Mouse (Mus musculus): ENCODE data around the gene Eef1akmt3. TPM values are rescaled to one million over a fixed set of nuclear protein-coding genes. Genes with fewer than 3 reads are reported as not detected.

Eef1akmt3 gene
- total and polyA plus RNA-seq, 2 experiments = 0.09 TPM; not detected in 1

GRCm38 (mm10) chr10:127037641-127038040 lies 3.7 kb downstream of the Eef1akmt3 start:
- H3K9ac ChIP-seq (ENCODE audit: low read depth, low read length) = no peak overlapping the region
- no peak for DNase-seq (ENCODE audit: extremely low read depth, low read depth, low spot score)
- TF ChIP-seq POLR2A (IDR thresholded peaks at IDR 0.05; ENCODE audit: extremely low read depth, insufficient read depth, low read length) (no peak), CTCF (IDR thresholded peaks at IDR 0.05; ENCODE audit: low read depth, low read length) (no peak)
- H3K27ac ChIP-seq (replicated peaks; ENCODE audit: insufficient read depth, low read depth, low read length) = no peak overlapping the region
- H3K4me1 ChIP-seq (ENCODE audit: control insufficient read depth, insufficient read depth, low read length) = peaks cover 5% of the 10 kb centered on the region; the same call in 1 of the 2 replicates
- H3K27me3 ChIP-seq (ENCODE audit: control insufficient read depth, insufficient read depth, low read length) = no peaks in the 10 kb centered on the region
- no peaks in the 10 kb centered on the region for H3K36me3 ChIP-seq (ENCODE audit: control insufficient read depth, insufficient read depth, low read length)
- no peak overlapping the region for H3K4me3 ChIP-seq (ENCODE audit: insufficient read depth, low read depth, low read length)
- WGBS = 73% methylated on average over 12 of the region's 12 CpGs
- no peaks in the 10 kb centered on the region for H3K79me2 ChIP-seq (ENCODE audit: control insufficient read depth, insufficient read depth, low read length)

- Histone ChIP-seq H3K79me2 (ENCODE audit: control insufficient read depth, insufficient read depth, low read length) (no peaks in the 10 kb centered on the region), H3K9ac (ENCODE audit: low read depth, low read length) (no peak overlapping the region), H3K27ac (replicated peaks; ENCODE audit: insufficient read depth, low read depth, low read length) (no peak overlapping the region), H3K36me3 (ENCODE audit: control insufficient read depth, insufficient read depth, low read length) (no peaks in the 10 kb centered on the region), H3K4me1 (ENCODE audit: control insufficient read depth, insufficient read depth, low read length) (peaks cover 3% of the 10 kb centered on the region; the same call in 1 of the 2 replicates), H3K4me3 (ENCODE audit: insufficient read depth, low read depth, low read length) (no peak overlapping the region), H3K27me3 (ENCODE audit: control insufficient read depth, insufficient read depth, low read length) (no peaks in the 10 kb centered on the region)
- peak; percentile 61 for DNase-seq (ENCODE audit: extremely low read depth, low read depth, low spot score)
- TF ChIP-seq CTCF (IDR thresholded peaks at IDR 0.05; ENCODE audit: low read depth, low read length) (no peak), POLR2A (IDR thresholded peaks at IDR 0.05; ENCODE audit: extremely low read depth, insufficient read depth, low read length) (no peak)
- 49% methylated on average over 12 of the region's 12 CpGs for WGBS
Observed at GRCm38 (mm10) chr10:127036273-127036672, 5.0 kb downstream of the Eef1akmt3 start.

GRCm38 (mm10) chr10:127033301-127033741 lies 8.0 kb downstream of the Eef1akmt3 start:
- TF ChIP-seq CTCF (IDR thresholded peaks at IDR 0.05; ENCODE audit: low read depth, low read length) = no peak
- H3K27ac ChIP-seq (replicated peaks; ENCODE audit: insufficient read depth, low read depth, low read length) = no peak overlapping the region
- no peak for DNase-seq (ENCODE audit: extremely low read depth, low read depth, low spot score)
- H3K9ac ChIP-seq (ENCODE audit: low read depth, low read length) = no peak overlapping the region
- H3K36me3 ChIP-seq (ENCODE audit: control insufficient read depth, insufficient read depth, low read length) = 0 out of 2 replicates have a peak, but pooled peaks cover under 1% of the 10 kb centered on the region
- H3K4me3 ChIP-seq (ENCODE audit: insufficient read depth, low read depth, low read length) = no peak overlapping the region
- no peaks in the 10 kb centered on the region for H3K27me3 ChIP-seq (ENCODE audit: control insufficient read depth, insufficient read depth, low read length)
- no peaks in the 10 kb centered on the region for H3K4me1 ChIP-seq (ENCODE audit: control insufficient read depth, insufficient read depth, low read length)
- WGBS = 60% methylated on average over 8 of the region's 8 CpGs
- H3K79me2 ChIP-seq (ENCODE audit: control insufficient read depth, insufficient read depth, low read length) = no peaks in the 10 kb centered on the region

GRCm38 (mm10) chr10:127030336-127031296 lies 10.7 kb downstream of the Eef1akmt3 start, which contains the start of gene Tsfm:
Gene Tsfm (minus strand): TSS chr10:127030840.
- no peaks in the 10 kb centered on the region for H3K4me1 ChIP-seq (ENCODE audit: control insufficient read depth, insufficient read depth, low read length)
- peak; percentile 77 for DNase-seq (ENCODE audit: extremely low read depth, low read depth, low spot score)
- H3K27ac ChIP-seq (replicated peaks; ENCODE audit: insufficient read depth, low read depth, low read length) = peak within 1 kb of the TSS; percentile 42
- WGBS = 5% methylated on average over 56 of the region's 56 CpGs
- peak within 1 kb of the TSS; percentile 83 for H3K4me3 ChIP-seq (ENCODE audit: insufficient read depth, low read depth, low read length)
- H3K36me3 ChIP-seq (ENCODE audit: control insufficient read depth, insufficient read depth, low read length) = peaks cover 11% of the 10 kb centered on the region
- peak; percentile 45; the same call in 1 of the 2 replicates for TF ChIP-seq POLR2A (IDR thresholded peaks at IDR 0.05; ENCODE audit: extremely low read depth, insufficient read depth, low read length)
- TF ChIP-seq CTCF (IDR thresholded peaks at IDR 0.05; ENCODE audit: low read depth, low read length) = peak; percentile 96
- peak within 1 kb of the TSS; percentile 82 for H3K9ac ChIP-seq (ENCODE audit: low read depth, low read length)
- H3K27me3 ChIP-seq (ENCODE audit: control insufficient read depth, insufficient read depth, low read length) = no peaks in the 10 kb centered on the region
- H3K79me2 ChIP-seq (ENCODE audit: control insufficient read depth, insufficient read depth, low read length) = no peaks in the 10 kb centered on the region

- Histone ChIP-seq H3K79me2 (ENCODE audit: control insufficient read depth, insufficient read depth, low read length) (no peaks in the 10 kb centered on the region), H3K9ac (ENCODE audit: low read depth, low read length) (no peak overlapping the region), H3K36me3 (ENCODE audit: control insufficient read depth, insufficient read depth, low read length) (peaks cover 4% of the 10 kb centered on the region; the same call in 1 of the 2 replicates), H3K4me3 (ENCODE audit: insufficient read depth, low read depth, low read length) (no peak overlapping the region), H3K27me3 (ENCODE audit: control insufficient read depth, insufficient read depth, low read length) (no peaks in the 10 kb centered on the region), H3K27ac (replicated peaks; ENCODE audit: insufficient read depth, low read depth, low read length) (no peak overlapping the region), H3K4me1 (ENCODE audit: control insufficient read depth, insufficient read depth, low read length) (no peaks in the 10 kb centered on the region)
- no peak for TF ChIP-seq CTCF (IDR thresholded peaks at IDR 0.05; ENCODE audit: low read depth, low read length)
- 88% methylated on average over 16 of the region's 16 CpGs for WGBS
- no peak for DNase-seq (ENCODE audit: extremely low read depth, low read depth, low spot score)
Observed at GRCm38 (mm10) chr10:127018422-127018821, 22.9 kb downstream of the Eef1akmt3 start.

GRCm38 (mm10) chr10:127017071-127017470 lies 24.2 kb downstream of the Eef1akmt3 start:
- no peak overlapping the region for H3K4me3 ChIP-seq (ENCODE audit: insufficient read depth, low read depth, low read length)
- no peak overlapping the region for H3K9ac ChIP-seq (ENCODE audit: low read depth, low read length)
- H3K27ac ChIP-seq (replicated peaks; ENCODE audit: insufficient read depth, low read depth, low read length) = no peak overlapping the region
- TF ChIP-seq POLR2A (IDR thresholded peaks at IDR 0.05; ENCODE audit: extremely low read depth, insufficient read depth, low read length) (no peak), CTCF (IDR thresholded peaks at IDR 0.05; ENCODE audit: low read depth, low read length) (no peak)
- no peaks in the 10 kb centered on the region for H3K27me3 ChIP-seq (ENCODE audit: control insufficient read depth, insufficient read depth, low read length)
- no peaks in the 10 kb centered on the region for H3K4me1 ChIP-seq (ENCODE audit: control insufficient read depth, insufficient read depth, low read length)
- no peaks in the 10 kb centered on the region for H3K36me3 ChIP-seq (ENCODE audit: control insufficient read depth, insufficient read depth, low read length)
- no peak for DNase-seq (ENCODE audit: extremely low read depth, low read depth, low spot score)
- WGBS = 49% methylated on average over 2 of the region's 2 CpGs
- H3K79me2 ChIP-seq (ENCODE audit: control insufficient read depth, insufficient read depth, low read length) = no peaks in the 10 kb centered on the region
